Mouse (Mus musculus) ES-Bruce4 (cell line): Measurements from ENCODE around the gene Med16. TPM values are rescaled to one million over a fixed set of nuclear protein-coding genes. Genes with fewer than 3 reads are reported as not detected.

ENCODE experiments used
- H3K27ac ChIP-seq: 2 replicates; pipeline ENCODE4 v1.5.1; 2012; ENCODE audit warnings: low read length, inconsistent platforms; ENCODE audit not compliant: insufficient read depth
- H3K27me3 ChIP-seq: 2 replicates; pipeline ENCODE4 v1.6.1; 2012; ENCODE audit warnings: mild to moderate bottlenecking, low read length, inconsistent platforms; ENCODE audit not compliant: control insufficient read depth, poor library complexity, insufficient read depth, severe bottlenecking
- H3K36me3 ChIP-seq: 2 replicates; pipeline ENCODE4 v1.6.1; 2012; ENCODE audit warnings: inconsistent platforms, mild to moderate bottlenecking, low read length, moderate library complexity; ENCODE audit not compliant: control insufficient read depth, poor library complexity, insufficient read depth, severe bottlenecking
- H3K4me1 ChIP-seq: one replicate; pipeline ENCODE4 v1.8.1; 2011; ENCODE audit warnings: low read length; ENCODE audit not compliant: control insufficient read depth, insufficient read depth
- H3K4me3 ChIP-seq: 2 replicates; pipeline ENCODE4 v1.5.1; 2011; ENCODE audit warnings: low read depth, mild to moderate bottlenecking, low read length
- H3K9ac ChIP-seq: 2 replicates; pipeline ENCODE4 v1.6.1; 2012; ENCODE audit warnings: low read depth, mild to moderate bottlenecking, inconsistent platforms; ENCODE audit not compliant: poor library complexity, severe bottlenecking
- H3K9me3 ChIP-seq: replicated peaks from 2 replicates; pipeline ENCODE4 v1.6.1; 2012; ENCODE audit warnings: mild to moderate bottlenecking, low read length, inconsistent platforms; ENCODE audit not compliant: control insufficient read depth, poor library complexity, insufficient read depth, severe bottlenecking
- CTCF ChIP-seq: IDR thresholded peaks from one replicate; pipeline ENCODE4 v1.8.1; 2011; ENCODE audit warnings: low read depth, low read length
- EP300 ChIP-seq: IDR thresholded peaks from 2 replicates; pipeline ENCODE4 v1.6.1; 2011; ENCODE audit warnings: low read depth, low read length; ENCODE audit not compliant: insufficient read depth
- POLR2A ChIP-seq: IDR thresholded peaks from one replicate; pipeline ENCODE4 v1.8.1; 2011; ENCODE audit warnings: low read length; ENCODE audit not compliant: insufficient read depth
- polyA plus RNA-seq: library from polyadenylated mRNA; stranded (reverse); fragments of >200 nt; gene quantifications from 2 replicates; pipeline ENCODE4 v1.2.4, GENCODE M21; 2011; ENCODE audit warnings: low read depth; ENCODE audit not compliant: missing spikeins, insufficient read depth, insufficient read length

Med16 gene
- polyA plus RNA-seq, 1 experiment = 17.5 TPM

- Histone ChIP-seq H3K27me3 (no peaks in the 10 kb centered on the region), H3K9ac (no peak overlapping the region), H3K4me3 (no peak overlapping the region), H3K9me3 (no peaks in the 10 kb centered on the region), H3K4me1 (no peaks in the 10 kb centered on the region), H3K36me3 (no peaks in the 10 kb centered on the region), H3K27ac (no peak overlapping the region)
- TF ChIP-seq CTCF = no peak
- no peak for TF ChIP-seq POLR2A
- TF ChIP-seq EP300 = no peak
Observed at GRCm38 (mm10) chr10:79909092-79909922, 584 bp upstream of the Med16 start.

- H3K4me1 ChIP-seq = no peaks in the 10 kb centered on the region
- no peak overlapping the region for H3K9ac ChIP-seq
- no peaks in the 10 kb centered on the region for H3K36me3 ChIP-seq
- no peak overlapping the region for H3K27ac ChIP-seq
- H3K4me3 ChIP-seq = no peak overlapping the region
- no peaks in the 10 kb centered on the region for H3K27me3 ChIP-seq
- H3K9me3 ChIP-seq = no peaks in the 10 kb centered on the region
- no peak for TF ChIP-seq POLR2A
- TF ChIP-seq EP300 = no peak
- TF ChIP-seq CTCF = no peak
Observed at GRCm38 (mm10) chr10:79907415-79907814, 1.3 kb downstream of the Med16 start.

GRCm38 (mm10) chr10:79906712-79907111 is 2.0 kb downstream of the Med16 start:
- Histone ChIP-seq H3K9ac (no peak overlapping the region), H3K27me3 (no peaks in the 10 kb centered on the region), H3K9me3 (no peaks in the 10 kb centered on the region), H3K4me1 (no peaks in the 10 kb centered on the region), H3K4me3 (no peak overlapping the region), H3K36me3 (no peaks in the 10 kb centered on the region), H3K27ac (no peak overlapping the region)
- no peak for TF ChIP-seq CTCF
- no peak for TF ChIP-seq EP300
- no peak for TF ChIP-seq POLR2A

- Histone ChIP-seq H3K27ac (no peak overlapping the region), H3K36me3 (no peaks in the 10 kb centered on the region), H3K9ac (no peak overlapping the region), H3K9me3 (no peaks in the 10 kb centered on the region), H3K4me1 (peaks cover 3% of the 10 kb centered on the region), H3K27me3 (no peaks in the 10 kb centered on the region), H3K4me3 (no peak overlapping the region)
- peak; percentile 18 for TF ChIP-seq CTCF
- TF ChIP-seq POLR2A = no peak
Observed at GRCm38 (mm10) chr10:79900951-79901410, 7.7 kb downstream of the Med16 start.

- Histone ChIP-seq H3K9ac (no peak overlapping the region), H3K9me3 (no peaks in the 10 kb centered on the region), H3K27ac (no peak overlapping the region), H3K36me3 (no peaks in the 10 kb centered on the region), H3K4me3 (no peak overlapping the region), H3K4me1 (peaks cover 3% of the 10 kb centered on the region), H3K27me3 (no peaks in the 10 kb centered on the region)
- no peak for TF ChIP-seq POLR2A
- TF ChIP-seq CTCF = no peak
- no peak for TF ChIP-seq EP300
Observed at GRCm38 (mm10) chr10:79897316-79898245, 11.1 kb downstream of the Med16 start.
